Mouse (Mus musculus) neural tube, embryonic 14.5 days (tissue): Measurements from ENCODE around the gene Gm38655. TPM values are rescaled to one million over a fixed set of nuclear protein-coding genes. Genes with fewer than 3 reads are reported as not detected.
"Not testable (repeated sequence)": the region's sequence is repeated elsewhere in the genome, so short reads cannot be mapped to it uniquely, and the experiment has no call there.

Source experiments
- ATAC-seq: fragments of 200-750 bp; cut with Nextera tagmentation; 2 replicates; pipeline ENCODE4 v1.8.0; 2017; ENCODE audit warnings: low read depth, mild to moderate bottlenecking, moderate TSS enrichment, moderate library complexity
- H3K27ac ChIP-seq: fragments of 300-500 bp; sonication (generic); 2 replicates; pipeline ENCODE4 v1.5.1; 2014; ENCODE audit warnings: low read depth, mild to moderate bottlenecking, control low read depth, low read length, moderate library complexity, mixed read lengths
- H3K27me3 ChIP-seq: fragments of 300-500 bp; sonication (generic); 2 replicates; pipeline ENCODE4 v1.6.1; 2014; ENCODE audit warnings: low read length; ENCODE audit not compliant: control insufficient read depth, insufficient read depth
- H3K36me3 ChIP-seq: fragments of 300-500 bp; sonication (generic); 2 replicates; pipeline ENCODE4 v1.6.1; 2014; ENCODE audit warnings: low read length, mixed read lengths; ENCODE audit not compliant: control insufficient read depth, insufficient read depth
- H3K4me1 ChIP-seq: fragments of 300-500 bp; sonication (generic); 2 replicates; pipeline ENCODE4 v1.6.1; 2014; ENCODE audit warnings: low read length; ENCODE audit not compliant: control insufficient read depth, insufficient read depth
- H3K4me2 ChIP-seq: fragments of 300-500 bp; sonication (generic); 2 replicates; pipeline ENCODE4 v1.6.1; 2014; ENCODE audit warnings: mild to moderate bottlenecking, low read depth, low read length, control low read depth
- H3K4me3 ChIP-seq: fragments of 300-500 bp; sonication (generic); 2 replicates; pipeline ENCODE4 v1.5.1; 2014; ENCODE audit warnings: low read depth, low read length, control low read depth, mixed read lengths
- H3K9ac ChIP-seq: fragments of 300-500 bp; sonication (generic); replicated peaks from 2 replicates; pipeline ENCODE4 v1.6.1; 2014; ENCODE audit warnings: low read depth, mild to moderate bottlenecking, control low read depth, low read length, mixed read lengths
- H3K9me3 ChIP-seq: fragments of 300-500 bp; sonication (generic); 2 replicates; pipeline ENCODE4 v1.6.1; 2016; ENCODE audit warnings: low read length; ENCODE audit not compliant: control insufficient read depth
- WGBS: fragments of 180-500 bp; shearing (Covaris S2); extraction: QIAGEN DNeasy Blood & Tissue Kit; methylation state at CpG from one replicate; pipeline ENCODE4 v1.1.7; 2014; 5-methylcytosine and 5-hydroxymethylcytosine counted together
- polyA plus RNA-seq: library from polyadenylated mRNA; unstranded; fragments of >200 nt; fragmentation: Nextera tagmentation; extraction: Ambion mirVana; gene quantifications from 2 replicates; pipeline ENCODE4 v1.2.1, GENCODE M21; 2014

The Gm38655 gene
- not detected in 2 replicates for polyA plus RNA-seq

GRCm38 (mm10) chr17:25175411-25175810 lies at the start of gene Gm38655:
Gene Gm38655, minus strand, starts transcription at chr17:25175471.
- no peaks in the 10 kb centered on the region for H3K36me3 ChIP-seq
- H3K4me1 ChIP-seq = no peaks in the 10 kb centered on the region
- H3K4me2 ChIP-seq = no peak within 1 kb of the TSS
- no peak for ATAC-seq
- H3K9me3 ChIP-seq = no peaks in the 10 kb centered on the region
- WGBS = 58% methylated on average over 9 of the region's 9 CpGs
- no peaks in the 10 kb centered on the region for H3K27me3 ChIP-seq
- H3K27ac ChIP-seq = no peak within 1 kb of the TSS
- H3K9ac ChIP-seq = no peak within 1 kb of the TSS
- H3K4me3 ChIP-seq = no peak within 1 kb of the TSS

GRCm38 (mm10) chr17:25224586-25225222 lies 49.4 kb upstream of the Gm38655 start:
- Histone ChIP-seq H3K9me3 (no peaks in the 10 kb centered on the region), H3K27ac (no peak overlapping the region), H3K4me2 (no peak overlapping the region), H3K9ac (no peak overlapping the region), H3K27me3 (no peaks in the 10 kb centered on the region), H3K36me3 (peaks cover 6% of the 10 kb centered on the region; the same call in 1 of the 2 replicates), H3K4me3 (no peak overlapping the region), H3K4me1 (peaks cover 6% of the 10 kb centered on the region; the same call in 1 of the 2 replicates)
- WGBS = 90% methylated on average over 7 of the region's 7 CpGs
- no peak for ATAC-seq

- H3K27me3 ChIP-seq = no peaks in the 10 kb centered on the region
- H3K36me3 ChIP-seq = peaks cover 18% of the 10 kb centered on the region; the same call in 1 of the 2 replicates
- peaks cover 6% of the 10 kb centered on the region; the same call in 1 of the 2 replicates for H3K4me1 ChIP-seq
- H3K27ac ChIP-seq = no peak overlapping the region
- no peak for ATAC-seq
- H3K4me2 ChIP-seq = peak overlapping the region; percentile 61
- peak overlapping the region; percentile 9; the same call in 1 of the 2 replicates for H3K4me3 ChIP-seq
- no peak overlapping the region for H3K9ac ChIP-seq
- H3K9me3 ChIP-seq = no peaks in the 10 kb centered on the region
- WGBS = 61% methylated on average over 6 of the region's 6 CpGs
These were observed 47.8 kb upstream of the Gm38655 start for GRCm38 (mm10) chr17:25222951-25223601.

- peak overlapping the region; percentile 32; the same call in 1 of the 2 replicates for H3K4me3 ChIP-seq
- peaks cover 18% of the 10 kb centered on the region; the same call in 1 of the 2 replicates for H3K36me3 ChIP-seq
- not testable (repeated sequence) for H3K27me3 ChIP-seq, H3K27ac ChIP-seq, H3K9me3 ChIP-seq, H3K4me1 ChIP-seq, H3K9ac ChIP-seq
- WGBS = 20% methylated on average over 13 of the region's 28 CpGs
- ATAC-seq = peak; percentile 90
- H3K4me2 ChIP-seq = peak overlapping the region; percentile 61
These were observed 47.3 kb upstream of the Gm38655 start for GRCm38 (mm10) chr17:25222504-25222940.

- peaks cover 18% of the 10 kb centered on the region; the same call in 1 of the 2 replicates for H3K36me3 ChIP-seq
- H3K27ac ChIP-seq = peak overlapping the region; percentile 44; the same call in 1 of the 2 replicates
- no peaks in the 10 kb centered on the region for H3K9me3 ChIP-seq
- H3K27me3 ChIP-seq = no peaks in the 10 kb centered on the region
- peak; percentile 90 for ATAC-seq
- peak overlapping the region; percentile 61 for H3K4me2 ChIP-seq
- H3K4me1 ChIP-seq = peaks cover 6% of the 10 kb centered on the region; the same call in 1 of the 2 replicates
- peak overlapping the region; percentile 48; the same call in 1 of the 2 replicates for H3K9ac ChIP-seq
- 3% methylated on average over 20 of the region's 30 CpGs for WGBS
- peak overlapping the region; percentile 32 for H3K4me3 ChIP-seq
These were observed 46.7 kb upstream of the Gm38655 start for GRCm38 (mm10) chr17:25221821-25222503.

- H3K36me3 ChIP-seq = peaks cover 25% of the 10 kb centered on the region; the same call in 1 of the 2 replicates
- H3K4me2 ChIP-seq = no peak overlapping the region
- no peak for ATAC-seq
- no peaks in the 10 kb centered on the region for H3K9me3 ChIP-seq
- no peaks in the 10 kb centered on the region for H3K27me3 ChIP-seq
- WGBS = 80% methylated on average over 1 of the region's 1 CpGs
- no peak overlapping the region for H3K9ac ChIP-seq
- no peak overlapping the region for H3K27ac ChIP-seq
- peaks cover 6% of the 10 kb centered on the region; the same call in 1 of the 2 replicates for H3K4me1 ChIP-seq
- H3K4me3 ChIP-seq = no peak overlapping the region
These were observed 45.5 kb upstream of the Gm38655 start for GRCm38 (mm10) chr17:25220746-25221145.

- 95% methylated on average over 15 of the region's 15 CpGs for WGBS
- ATAC-seq = no peak
These were observed 44.4 kb upstream of the Gm38655 start for GRCm38 (mm10) chr17:25219492-25220295.

GRCm38 (mm10) chr17:25218967-25219366 lies 43.7 kb upstream of the Gm38655 start:
- Histone ChIP-seq H3K4me3 (no peak overlapping the region), H3K27me3 (no peaks in the 10 kb centered on the region), H3K4me1 (peaks cover 6% of the 10 kb centered on the region; the same call in 1 of the 2 replicates), H3K27ac (no peak overlapping the region), H3K9ac (no peak overlapping the region), H3K4me2 (no peak overlapping the region), H3K9me3 (no peaks in the 10 kb centered on the region), H3K36me3 (peaks cover 37% of the 10 kb centered on the region)
- 89% methylated on average over 9 of the region's 9 CpGs for WGBS
- no peak for ATAC-seq

More at GRCm38 (mm10) chr17:25219492-25220295, 44.4 kb upstream of the Gm38655 start:
- Histone ChIP-seq H3K4me1 (peaks cover 6% of the 10 kb centered on the region; the same call in 1 of the 2 replicates), H3K27ac (no peak overlapping the region), H3K4me2 (no peak overlapping the region), H3K4me3 (no peak overlapping the region), H3K27me3 (no peaks in the 10 kb centered on the region), H3K36me3 (peaks cover 33% of the 10 kb centered on the region; the same call in 1 of the 2 replicates), H3K9ac (no peak overlapping the region), H3K9me3 (no peaks in the 10 kb centered on the region)
